Mouse (Mus musculus) NIH3T3 (cell line): ENCODE results near the gene Hist1h4f.
A peak's percentile ranks its signal among the peaks of the same experiment; 100 is the strongest.
"Not testable (repeated sequence)": the region's sequence is repeated elsewhere in the genome, so short reads cannot be mapped to it uniquely, and the experiment has no call there.

Experiments used
- DNase-seq: peaks from one replicate; pipeline ENCODE4 v3.0.0-alpha.2; 2012; ENCODE audit warnings: low read depth

Gene Hist1h4f

GRCm38 (mm10) chr13:23554925-23555838 lies 3.7 kb upstream of the Hist1h4f start:
- DNase-seq = peak; percentile 88

DNA sequence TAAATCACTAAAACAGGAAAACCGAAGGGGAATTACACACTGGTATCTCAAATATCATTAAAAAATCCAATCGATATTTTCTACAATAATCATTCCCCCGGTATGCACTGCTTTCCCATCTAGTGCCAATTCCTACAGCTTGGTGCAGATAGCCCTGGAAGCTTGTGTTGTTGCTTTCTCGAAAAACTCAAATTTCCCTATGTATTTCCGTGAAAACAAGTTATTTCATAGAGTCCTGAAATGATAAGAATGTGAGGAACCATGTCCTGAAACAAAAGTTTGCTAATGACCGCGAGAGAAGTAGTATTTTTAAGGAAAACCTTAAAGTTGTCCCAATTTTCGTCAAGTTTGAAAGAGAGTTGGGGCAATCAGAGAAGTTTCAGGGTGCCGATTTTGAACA lies 2.9 kb upstream of the Hist1h4f start:
- peak; percentile 29 for DNase-seq

DNA sequence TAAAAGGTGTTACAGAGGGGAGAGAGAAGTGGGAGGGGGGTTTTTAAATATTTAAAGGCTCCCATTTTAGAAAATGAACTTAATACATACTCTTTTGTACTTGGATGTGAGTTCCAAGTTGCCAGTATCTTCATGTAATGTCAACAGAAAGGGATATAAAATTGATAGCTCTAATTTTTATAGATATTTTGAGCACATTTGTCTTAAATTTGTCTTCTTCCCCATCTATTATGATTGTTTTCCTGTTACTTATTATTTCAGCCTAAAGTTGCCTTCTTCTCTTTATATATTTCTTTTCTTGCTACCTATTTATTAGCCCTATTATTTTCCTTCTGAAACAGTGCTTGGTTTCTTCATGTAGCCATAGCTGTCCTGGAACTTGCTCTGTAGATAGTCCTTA lies 1.5 kb upstream of the Hist1h4f start, which contains the start of gene Hist1h1d:
Hist1h1d (plus strand) TSS at position 301 of the 400 bp plus-strand sequence.
- no peak for DNase-seq

- DNase-seq = no peak
Measured at GRCm38 (mm10) chr13:23551931-23552914, 775 bp upstream of the Hist1h4f start.

- no peak for DNase-seq
Measured at GRCm38 (mm10) chr13:23550761-23551145, 695 bp downstream of the Hist1h4f start.

DNA sequence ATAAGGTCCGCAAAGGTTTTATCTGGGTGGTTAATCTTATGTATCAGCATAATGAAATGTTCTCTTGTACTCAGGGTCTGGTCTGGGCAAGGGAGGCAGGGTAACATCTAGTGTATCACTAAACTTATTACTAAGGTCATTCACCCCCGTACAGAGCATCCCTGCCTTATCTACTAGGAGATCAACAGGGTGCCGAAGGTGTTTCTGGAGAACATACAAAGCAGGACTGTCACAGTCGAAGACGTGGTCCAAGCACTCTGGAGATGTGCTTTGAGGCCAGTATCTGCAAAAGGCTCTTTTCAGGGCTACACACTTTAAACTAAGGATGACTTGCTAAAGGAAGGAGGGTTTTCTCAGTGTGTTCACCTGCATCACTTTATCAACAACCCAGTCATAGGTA lies 4.8 kb downstream of the Hist1h4f start:
- no peak for DNase-seq

DNA sequence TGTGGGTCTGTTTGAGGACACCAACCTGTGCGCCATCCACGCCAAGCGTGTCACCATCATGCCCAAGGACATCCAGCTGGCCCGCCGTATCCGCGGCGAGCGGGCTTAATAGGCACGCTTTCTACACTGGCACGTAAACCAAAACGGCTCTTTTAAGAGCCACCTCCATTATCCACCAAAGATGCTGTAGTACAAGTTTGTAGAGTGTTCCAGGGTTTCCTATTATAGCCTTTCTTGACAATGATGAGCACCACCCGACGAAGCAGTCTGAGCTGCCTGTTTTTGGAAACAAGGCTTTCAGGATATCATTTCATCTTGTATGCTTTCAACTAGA lies 6.7 kb downstream of the Hist1h4f start:
- DNase-seq = not testable (repeated sequence)

GRCm38 (mm10) chr13:23543965-23544786 lies 7.3 kb downstream of the Hist1h4f start, which contains the start of gene Hist1h3f:
Hist1h3f (plus strand) TSS chr13:23544052.
- peak; percentile 89 for DNase-seq

GRCm38 (mm10) chr13:23542999-23543607 lies 8.3 kb downstream of the Hist1h4f start, which contains the start of gene Hist1h2bh:
Hist1h2bh (minus strand) TSS chr13:23543392.
- peak; percentile 88 for DNase-seq

- not testable (repeated sequence) for DNase-seq
Measured at GRCm38 (mm10) chr13:23542225-23542980, 9.0 kb downstream of the Hist1h4f start.

DNA sequence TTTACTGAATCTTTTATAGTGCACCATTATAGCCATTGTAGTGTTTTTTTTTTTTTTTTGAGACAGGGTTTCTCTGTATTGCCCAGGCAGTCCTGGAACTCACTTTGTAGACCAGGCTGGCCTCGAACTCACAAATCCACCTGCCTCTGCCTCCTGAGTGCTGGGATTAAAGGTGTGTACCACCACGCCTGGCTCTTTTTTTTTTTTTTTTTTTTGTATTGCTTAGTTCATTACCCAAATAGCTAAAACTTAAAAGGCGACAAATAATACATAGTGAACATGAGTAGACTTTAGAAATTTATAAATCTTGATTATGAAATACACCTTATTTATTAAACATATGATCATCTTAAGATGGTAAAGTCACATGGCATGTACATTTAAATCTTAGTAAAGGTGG lies 10.0 kb downstream of the Hist1h4f start:
- DNase-seq = no peak

GRCm38 (mm10) chr13:23539821-23540220 lies 11.6 kb downstream of the Hist1h4f start:
- not testable (repeated sequence) for DNase-seq

DNA sequence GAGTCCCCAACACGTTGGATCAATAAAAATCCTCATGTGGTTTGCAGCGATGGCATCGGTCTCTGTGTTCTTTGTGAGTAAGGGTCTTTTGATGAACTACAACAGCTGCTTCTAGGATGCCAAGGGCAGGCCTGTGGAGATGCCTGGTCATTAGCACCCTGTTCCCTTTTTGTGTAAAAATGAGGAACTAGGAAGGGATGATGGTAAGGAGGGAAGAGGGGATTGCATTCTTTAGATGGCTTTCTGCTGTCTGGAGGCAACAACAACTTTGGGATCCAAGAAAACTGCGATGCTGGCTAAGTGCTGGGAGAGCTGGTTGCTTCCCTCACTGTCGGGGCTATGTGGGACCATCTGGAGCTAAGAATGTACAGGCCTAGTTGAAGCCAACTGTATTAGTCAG lies 13.2 kb downstream of the Hist1h4f start:
- no peak for DNase-seq

- no peak for DNase-seq
Measured at GRCm38 (mm10) chr13:23537006-23537710, 14.3 kb downstream of the Hist1h4f start.

- DNase-seq = no peak
Measured at GRCm38 (mm10) chr13:23536076-23536822, 15.2 kb downstream of the Hist1h4f start.

DNA sequence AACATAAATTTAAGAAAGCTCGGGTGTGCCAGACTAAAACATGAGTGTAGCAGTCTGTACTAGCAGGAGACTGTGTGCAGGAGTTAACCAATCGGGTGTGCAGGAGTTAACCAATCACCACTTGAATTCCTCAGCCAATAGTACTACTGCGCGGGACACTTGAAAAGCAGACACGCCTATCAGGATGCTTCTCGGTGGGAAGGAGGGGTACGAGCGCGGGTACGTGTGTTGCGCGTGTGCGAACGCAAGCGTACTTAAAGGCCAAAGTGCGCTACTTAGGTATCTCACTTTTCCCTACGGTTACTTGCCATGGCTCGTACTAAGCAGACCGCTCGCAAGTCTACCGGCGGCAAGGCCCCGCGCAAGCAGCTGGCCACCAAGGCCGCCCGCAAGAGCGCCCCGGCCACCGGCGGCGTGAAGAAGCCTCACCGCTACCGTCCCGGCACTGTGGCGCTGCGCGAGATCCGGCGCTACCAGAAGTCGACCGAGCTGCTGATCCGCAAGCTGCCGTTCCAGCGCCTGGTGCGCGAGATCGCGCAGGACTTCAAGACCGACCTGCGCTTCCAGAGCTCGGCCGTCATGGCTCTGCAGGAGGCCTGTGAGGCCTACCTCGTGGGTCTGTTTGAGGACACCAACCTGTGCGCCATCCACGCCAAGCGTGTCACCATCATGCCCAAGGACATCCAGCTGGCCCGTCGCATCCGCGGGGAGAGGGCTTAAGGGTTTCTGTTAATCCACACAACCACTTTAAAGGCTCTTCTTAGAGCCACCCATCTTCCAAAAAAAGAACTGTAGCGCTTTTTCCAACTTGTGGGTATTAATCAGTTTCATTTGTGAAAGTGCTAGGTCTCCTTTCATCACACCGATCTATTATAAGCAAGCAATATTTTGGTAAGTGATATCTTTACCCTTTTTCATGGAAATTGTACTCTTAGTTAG lies 16.0 kb downstream of the Hist1h4f start, which contains the start of gene Hist1h3g:
Hist1h3g (plus strand) TSS at position 286 of the 939 bp plus-strand sequence.
- DNase-seq = peak; percentile 90

DNA sequence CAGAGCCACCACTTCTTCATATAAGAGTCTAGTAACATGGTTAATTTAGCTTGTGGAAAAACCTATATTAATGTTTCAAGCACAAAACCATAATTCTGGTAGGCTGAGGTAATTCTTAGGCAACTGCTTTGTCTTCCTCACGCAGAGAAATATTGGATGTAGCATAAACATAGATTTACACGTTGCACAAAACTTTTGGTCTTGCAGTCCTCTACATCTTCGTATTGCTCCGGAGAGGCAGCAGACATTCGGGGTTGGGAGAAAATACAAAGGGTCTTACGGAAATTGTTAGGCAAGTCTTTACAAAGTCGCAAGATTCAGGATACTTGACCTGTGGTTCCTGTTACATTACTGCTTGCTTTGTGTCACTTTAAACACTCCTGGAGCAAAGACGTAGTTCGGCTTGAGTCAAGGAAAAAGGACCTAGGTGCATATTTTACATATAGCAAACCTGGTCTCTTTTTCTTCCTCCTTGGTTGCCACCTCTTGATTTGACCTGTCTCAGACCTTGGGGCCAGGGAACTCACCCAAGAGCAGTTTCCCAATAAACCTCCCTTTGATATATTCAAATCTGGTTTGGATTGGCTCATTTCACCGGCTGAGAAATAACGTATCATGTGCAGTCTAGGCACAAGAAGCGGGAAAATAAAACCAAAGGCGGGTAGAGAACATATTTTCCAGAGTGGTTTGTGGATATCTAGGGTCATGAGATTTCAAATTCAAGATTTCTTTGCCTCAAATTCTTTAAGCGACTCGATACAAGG lies 16.9 kb downstream of the Hist1h4f start:
- DNase-seq = no peak
